Mouse (Mus musculus): ENCODE measurements at regions not wholly inside any gene's neighbourhood (a gene's known extent, or its start where the extent isn't known, plus 50 kb on each side); places are given as distances from the start of the nearest gene placed in this dataset.

DNA sequence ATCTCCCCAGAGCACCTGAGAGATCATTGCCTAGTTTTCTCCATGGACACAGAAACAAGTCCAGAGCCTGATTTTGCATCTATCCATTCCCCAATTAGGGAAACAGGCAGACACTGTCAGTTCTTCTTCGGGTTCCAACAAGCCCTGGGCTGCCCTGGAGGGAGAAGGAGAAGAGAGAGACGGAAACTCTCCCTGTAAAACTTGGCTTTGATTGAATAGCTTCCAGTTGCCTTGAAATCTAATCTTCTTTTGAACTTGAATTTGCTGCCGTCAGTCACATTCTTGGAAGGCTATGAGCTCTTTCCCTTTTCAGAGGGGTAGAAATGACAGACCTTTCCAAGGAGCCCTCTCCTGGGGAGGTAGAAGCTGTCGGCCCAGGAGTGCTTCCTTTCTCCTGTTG, 75.0 kb downstream of the Thnsl2 start:
- no peak for TF ChIP-seq CTCF (IDR thresholded peaks at IDR 0.05; ENCODE audit: low read depth, low read length)
- TF ChIP-seq GATA1 (IDR thresholded peaks at IDR 0.05; ENCODE audit: borderline replicate concordance, low read length), result no peak
- TF ChIP-seq TAL1 (conservative IDR thresholded peaks at IDR 0.05; ENCODE audit: low read depth, low read length), result no peak
- TF ChIP-seq POLR2AphosphoS5 (IDR thresholded peaks at IDR 0.05; ENCODE audit: insufficient replicate concordance, low read depth, low read length), result no peak
- no peak for TF ChIP-seq GATA2 (IDR thresholded peaks at IDR 0.05; ENCODE audit: borderline replicate concordance, low read depth, low read length)
